Mouse (Mus musculus) adrenal gland, postnatal 4 days (tissue): ENCODE results near the gene Gfy. TPM values are rescaled to one million over a fixed set of nuclear protein-coding genes. Genes with fewer than 3 reads are reported as not detected.

ENCODE experiments used
- DNase-seq, 2 experiments: peaks; one replicate each; pipeline ENCODE4 v3.0.0; 2021 to 2022; ENCODE audit warnings: low spot score in 2 of 2, mixed read lengths in 2 of 2
- microRNA-seq: library from miRNA; unstranded; fragments of <30 nt; microRNA quantifications from one replicate; pipeline ENCODE4 v1.2.0, GENCODE M21; 2021
- total RNA-seq, 2 experiments: library from RNA; stranded (reverse); gene quantifications; 2 replicates each; pipeline ENCODE4 v1.2.3; 2021

Gene Gfy
- total RNA-seq, 2 experiments from 2014 or later, result not detected

- DNase-seq, result peak; percentile 83 to 94
These were observed 50.6 kb downstream of the Gfy start, which contains the start of gene Rpl13a for GRCm38 (mm10) chr7:45128624-45129246. Rpl13a (minus strand) TSS chr7:45128761.

DNA sequence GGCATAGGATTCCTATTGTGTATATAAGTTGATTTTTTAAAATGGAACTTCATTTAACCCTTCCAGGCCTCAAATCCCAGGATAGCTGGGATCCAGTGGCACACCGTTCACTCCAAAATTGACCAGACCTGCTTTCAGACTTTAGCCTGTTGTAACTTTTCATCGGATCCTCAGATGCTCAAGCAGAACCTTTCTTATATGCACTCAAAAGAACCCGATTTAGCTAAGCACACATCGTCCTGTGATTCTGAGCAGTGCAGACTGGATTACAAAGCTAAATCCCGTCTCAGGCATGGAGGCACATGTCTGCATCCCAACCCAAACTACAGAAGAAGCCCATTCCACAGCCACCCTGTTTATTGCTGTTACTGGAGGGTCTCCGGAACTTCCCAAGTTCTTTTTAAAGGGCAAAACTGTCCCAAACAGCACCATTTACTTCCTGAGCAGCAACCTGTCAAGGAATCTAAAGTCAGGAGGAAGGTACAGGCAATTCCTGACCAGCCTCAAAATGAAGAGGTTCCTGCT is 51.6 kb downstream of the Gfy start:
- DNase-seq, result no peak

GRCm38 (mm10) chr7:45126844-45127699 is 52.3 kb downstream of the Gfy start:
- DNase-seq, result no peak

Small RNA genes lying within 50 kb of the gene (microRNA-seq; reads per million reads assigned to microRNA genes)
- gene Mir5121, result 22.6 reads per million, percentile 31 among the genes with 10 or more reads in this experiment
- not detected for gene Mir7055

Other genes with a start within 250 kb of the Gfy start
- gene Tsks, start 236.4 kb downstream of the Gfy start, total RNA-seq, result under 1 TPM in 1 of 2 experiments, not detected in 1; 0.39 TPM
- gene Cpt1c, start 204.7 kb downstream of the Gfy start, total RNA-seq, result 10 to 100 TPM; 28.0 to 31.1 TPM
- 100 to 1,000 TPM; 380 to 390 TPM for gene Prmt1, start 193.0 kb downstream of the Gfy start, total RNA-seq
- gene Irf3, start 181.9 kb downstream of the Gfy start, total RNA-seq, result 100 to 1,000 TPM; 106 to 111 TPM
- gene Bcl2l12, start 180.9 kb downstream of the Gfy start, total RNA-seq, result 10 to 100 TPM; 23.8 to 28.5 TPM
- gene Scaf1, start 163.2 kb downstream of the Gfy start, total RNA-seq, result 100 to 1,000 TPM; 114 TPM
- 10 to 100 TPM; 58.9 to 59.7 TPM for gene Rras, start 161.6 kb downstream of the Gfy start, total RNA-seq
- 10 to 100 TPM; 76.4 to 85.1 TPM for gene Prr12, start 126.7 kb downstream of the Gfy start, total RNA-seq
- 10 to 100 TPM; 61.1 to 71.2 TPM for gene Nosip, start 117.1 kb downstream of the Gfy start, total RNA-seq
- 10 to 100 TPM; 17.9 to 18.6 TPM for gene Prrg2, start 116.9 kb downstream of the Gfy start, total RNA-seq
- gene Rcn3, start 87.3 kb downstream of the Gfy start, total RNA-seq, result 10 to 100 TPM; 77.0 to 81.8 TPM
- 100 to 1,000 TPM in 1 of 2 experiments, 10 to 100 TPM in 1; 98.0 to 104 TPM for gene Fcgrt, start 75.7 kb downstream of the Gfy start, total RNA-seq
- gene Rps11, start 55.1 kb downstream of the Gfy start, total RNA-seq, result 1,000 to 10,000 TPM; 1,454 to 1,477 TPM
- 1,000 to 10,000 TPM; 2,237 to 2,371 TPM for gene Rpl13a, start 50.8 kb downstream of the Gfy start, total RNA-seq
- gene Gm45713, start 43.3 kb downstream of the Gfy start, total RNA-seq, result not detected
- 10 to 100 TPM; 18.8 to 23.1 TPM for gene Flt3l, start 43.1 kb downstream of the Gfy start, total RNA-seq
- gene Pih1d1, start 25.3 kb downstream of the Gfy start, total RNA-seq, result 10 to 100 TPM; 60.7 to 65.2 TPM
- gene Aldh16a1, start 25.0 kb downstream of the Gfy start, total RNA-seq, result 10 to 100 TPM; 76.4 to 90.1 TPM
- gene Slc17a7, start 15.6 kb downstream of the Gfy start, total RNA-seq, result 1 to 10 TPM in 1 of 2 experiments, under 1 TPM in 1; 0.31 to 1.9 TPM
- not detected for gene Pth2, start 1.4 kb upstream of the Gfy start, total RNA-seq
- gene Ccdc155, start 25.3 kb upstream of the Gfy start, total RNA-seq, result under 1 TPM; 0.31 to 0.84 TPM
- under 1 TPM in 1 of 2 experiments, not detected in 1; 0.78 TPM for gene Dkkl1, start 32.6 kb upstream of the Gfy start, total RNA-seq
- 10 to 100 TPM; 45.1 to 67.8 TPM for gene Tead2, start 36.2 kb upstream of the Gfy start, total RNA-seq
- 1 to 10 TPM; 4.1 to 6.2 TPM for gene Cd37, start 59.5 kb upstream of the Gfy start, total RNA-seq
- under 1 TPM in 1 of 2 experiments, not detected in 1; 0.28 TPM for gene Slc6a16, start 61.5 kb upstream of the Gfy start, total RNA-seq
- not detected for gene Slc6a21, start 97.9 kb upstream of the Gfy start, total RNA-seq
- 10 to 100 TPM; 17.0 to 18.1 TPM for gene Trpm4, start 154.2 kb upstream of the Gfy start, total RNA-seq
- 10 to 100 TPM in 1 of 2 experiments, 1 to 10 TPM in 1; 6.7 to 13.0 TPM for gene Hrc, start 155.7 kb upstream of the Gfy start, total RNA-seq
- gene Ppfia3, start 187.4 kb upstream of the Gfy start, total RNA-seq, result 1 to 10 TPM; 4.7 to 6.9 TPM
- gene Lin7b, start 191.0 kb upstream of the Gfy start, total RNA-seq, result 1 to 10 TPM; 4.8 to 4.9 TPM
- gene Snrnp70, start 216.2 kb upstream of the Gfy start, total RNA-seq, result 100 to 1,000 TPM; 499 to 509 TPM
- gene Kcna7, start 226.1 kb upstream of the Gfy start, total RNA-seq, result under 1 TPM; 0.14 to 0.28 TPM
- gene Ntf5, start 234.1 kb upstream of the Gfy start, total RNA-seq, result under 1 TPM; 0.20 to 0.67 TPM
- gene Lhb, start 241.3 kb upstream of the Gfy start, total RNA-seq, result not detected